ENCODE assay signal across 9 mouse cellular contexts in genomic region chr6:31158648-31159047, GRCm38 (mm10).
DNase-seq lines count a peak whose midpoint lies in the region; ATAC-seq lines count a peak whose summit lies in the region.
"Had no signal": no experiment of that assay in that cellular context is flagged by ENCODE, and none has a peak within 500 bp of the region (broad histone marks: within the 10 kb centered on the region; RNA-seq: fewer than 3 reads in every experiment).

No protein-coding gene starts in this region.

- H3K4me3 ChIP-seq in midbrain, embryonic 13.5 days (replicated peaks), result no peak overlapping the region
- no peak overlapping the region for H3K4me3 ChIP-seq in midbrain, embryonic 11.5 days (ENCODE audit: low read depth, low read length)
- H3K4me3 ChIP-seq: embryonic facial prominence, embryonic 13.5 days had no signal

- WGBS in midbrain, embryonic 13.5 days, result 66% methylated on average over 7 of the region's 7 CpGs
- 90% methylated on average over 7 of the region's 7 CpGs for WGBS in midbrain, embryonic 11.5 days

- H3K27me3 ChIP-seq in midbrain, embryonic 13.5 days, result no peaks in the 10 kb centered on the region
- H3K27me3 ChIP-seq in midbrain, embryonic 11.5 days (ENCODE audit: control insufficient read depth, insufficient read depth, low read length), result no peaks in the 10 kb centered on the region
- H3K27me3 ChIP-seq: embryonic facial prominence, embryonic 13.5 days had no signal

- peaks cover 14% of the 10 kb centered on the region for H3K4me1 ChIP-seq in midbrain, embryonic 13.5 days (replicated peaks)
- no peaks in the 10 kb centered on the region for H3K4me1 ChIP-seq in midbrain, embryonic 11.5 days (ENCODE audit: control insufficient read depth, insufficient read depth, low read length)

- H3K4me2 ChIP-seq in midbrain, embryonic 13.5 days (replicated peaks), result no peak overlapping the region
- H3K4me2 ChIP-seq in midbrain, embryonic 11.5 days, result no peak overlapping the region
- H3K4me2 ChIP-seq: embryonic facial prominence, embryonic 13.5 days had no signal

- no peak overlapping the region for H3K27ac ChIP-seq in midbrain, embryonic 13.5 days
- no peak overlapping the region for H3K27ac ChIP-seq in midbrain, embryonic 11.5 days (ENCODE audit: low read depth, low read length)
- H3K27ac ChIP-seq: embryonic facial prominence, embryonic 13.5 days had no signal

- H3K9me3 ChIP-seq in midbrain, embryonic 13.5 days, result no peaks in the 10 kb centered on the region
- H3K9me3 ChIP-seq in midbrain, embryonic 11.5 days (ENCODE audit: control insufficient read depth, low read length), result no peaks in the 10 kb centered on the region
- H3K9me3 ChIP-seq: embryonic facial prominence, embryonic 13.5 days had no signal

- ATAC-seq in midbrain, embryonic 13.5 days, result peak; percentile 66; the same call in 1 of the 2 replicates
- ATAC-seq in midbrain, embryonic 11.5 days (ENCODE audit: low FRiP score), result no peak
- ATAC-seq in megakaryocyte-erythroid progenitor cell, adult 5-6 weeks (replicated peaks; ENCODE audit: low FRiP score, low TSS enrichment, poor library complexity, severe bottlenecking), result peak; percentile 72
- no peak for ATAC-seq in granulocyte monocyte progenitor cell, adult 5-6 weeks (replicated peaks; ENCODE audit: poor library complexity, severe bottlenecking)

- no peaks in the 10 kb centered on the region for H3K36me3 ChIP-seq in midbrain, embryonic 13.5 days
- no peaks in the 10 kb centered on the region for H3K36me3 ChIP-seq in midbrain, embryonic 11.5 days (ENCODE audit: control insufficient read depth, insufficient read depth, low read length)
- H3K36me3 ChIP-seq: embryonic facial prominence, embryonic 13.5 days had no signal

- H3K9ac ChIP-seq in midbrain, embryonic 13.5 days (replicated peaks), result no peak overlapping the region
- no peak overlapping the region for H3K9ac ChIP-seq in midbrain, embryonic 11.5 days (ENCODE audit: low read length)
- H3K9ac ChIP-seq: embryonic facial prominence, embryonic 13.5 days had no signal

- no peak for DNase-seq in midbrain, embryonic 11.5 days (ENCODE audit: low spot score, missing footprints)
- peak; percentile 73 for DNase-seq in cerebellum, adult 8-10 months
- peak; percentile 34 for DNase-seq in gastrocnemius, postnatal 25 days
- no peak for DNase-seq in right cerebral cortex, adult 2 months (ENCODE audit: low spot score in 2 of 2)
- no peak for DNase-seq in embryo, embryonic 9.5 days (ENCODE audit: extremely low spot score)

Comparison
In these comparisons a context has a peak if more than half of its experiments do, and no peak if none do; other contexts are left out.
1. ATAC-seq: peak in midbrain, embryonic 13.5 days (single experiment) and megakaryocyte-erythroid progenitor cell, adult 5-6 weeks (single experiment); none in midbrain, embryonic 11.5 days (single experiment) and granulocyte monocyte progenitor cell, adult 5-6 weeks (single experiment).
2. DNase-seq: peak in cerebellum, adult 8-10 months (single experiment) and gastrocnemius, postnatal 25 days (single experiment); none in midbrain, embryonic 11.5 days (single experiment), right cerebral cortex, adult 2 months (0 of 2) and embryo, embryonic 9.5 days (single experiment).